Mouse (Mus musculus) hindbrain, embryonic 16.5 days (tissue): ENCODE results near the gene Atf7ip. TPM values are rescaled to one million over a fixed set of nuclear protein-coding genes. Genes with fewer than 3 reads are reported as not detected.

Source experiments
- ATAC-seq: fragments of 200-750 bp; cut with Nextera tagmentation; 2 replicates; pipeline ENCODE4 v1.8.0; 2017; ENCODE audit warnings: moderate TSS enrichment, moderate library complexity
- H3K27ac ChIP-seq: fragments of 300-500 bp; sonication (generic); 2 replicates; pipeline ENCODE4 v1.5.1; 2014; ENCODE audit warnings: low read depth, mild to moderate bottlenecking, control low read depth, low read length, moderate library complexity
- H3K27me3 ChIP-seq: fragments of 300-500 bp; sonication (generic); replicated peaks from 2 replicates; pipeline ENCODE4 v1.6.1; 2014; ENCODE audit warnings: low read length; ENCODE audit not compliant: control insufficient read depth, insufficient read depth
- H3K36me3 ChIP-seq: fragments of 300-500 bp; sonication (generic); 2 replicates; pipeline ENCODE4 v1.6.1; 2014; ENCODE audit warnings: mild to moderate bottlenecking, low read length, moderate library complexity, mixed read lengths; ENCODE audit not compliant: control insufficient read depth, insufficient read depth
- H3K4me1 ChIP-seq: fragments of 300-500 bp; sonication (generic); 2 replicates; pipeline ENCODE4 v1.6.1; 2014; ENCODE audit warnings: low read depth, low read length; ENCODE audit not compliant: control insufficient read depth, insufficient read depth
- H3K4me2 ChIP-seq: fragments of 300-500 bp; sonication (generic); 2 replicates; pipeline ENCODE4 v1.6.1; 2014; ENCODE audit warnings: mild to moderate bottlenecking, low read length, control low read depth, moderate library complexity
- H3K4me3 ChIP-seq: fragments of 300-500 bp; sonication (generic); 2 replicates; pipeline ENCODE4 v1.5.1; 2014; ENCODE audit warnings: mild to moderate bottlenecking, low read length, control low read depth, moderate library complexity
- H3K9ac ChIP-seq: fragments of 300-500 bp; sonication (generic); 2 replicates; pipeline ENCODE4 v1.6.1; 2014; ENCODE audit warnings: low read depth, mild to moderate bottlenecking, control low read depth, low read length, moderate library complexity
- H3K9me3 ChIP-seq: fragments of 300-500 bp; sonication (generic); 2 replicates; pipeline ENCODE4 v1.6.1; 2014; ENCODE audit warnings: mild to moderate bottlenecking, low read length, moderate library complexity; ENCODE audit not compliant: control insufficient read depth
- WGBS: fragments of 180-500 bp; shearing (Covaris S2); extraction: QIAGEN DNeasy Blood & Tissue Kit; methylation state at CpG from one replicate; pipeline ENCODE4 v1.1.7; 2014; 5-methylcytosine and 5-hydroxymethylcytosine counted together
- polyA plus RNA-seq: library from polyadenylated mRNA; unstranded; fragments of >200 nt; fragmentation: Nextera tagmentation; extraction: Ambion mirVana; gene quantifications from 2 replicates; pipeline ENCODE4 v1.2.1, GENCODE M21; 2015

Atf7ip gene
- polyA plus RNA-seq, 1 experiment from 2014 or later, result 30.4 TPM

DNA sequence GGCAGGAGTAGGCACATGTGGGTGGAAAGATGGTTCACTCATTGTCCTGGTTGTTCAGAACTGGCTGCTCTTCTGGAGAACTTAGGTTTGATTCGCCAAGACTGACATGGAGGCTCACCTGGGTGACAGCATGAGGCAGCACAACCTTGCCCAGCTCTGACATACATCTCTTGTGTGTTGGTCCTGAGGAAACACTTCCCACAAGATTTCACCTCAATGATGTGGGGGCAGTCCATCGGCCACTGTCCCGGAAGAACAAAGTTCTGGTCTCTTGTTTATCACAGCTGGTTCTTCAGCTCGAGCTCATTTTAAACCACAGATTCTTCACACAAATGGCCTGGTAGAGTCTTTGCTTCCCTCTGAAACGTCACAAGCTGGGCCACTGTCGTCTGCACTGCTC is 10.7 kb downstream of the Atf7ip start:
- ATAC-seq, result no peak
- 92% methylated on average over 6 of the region's 6 CpGs for WGBS
- H3K27ac ChIP-seq, result no peak overlapping the region

DNA sequence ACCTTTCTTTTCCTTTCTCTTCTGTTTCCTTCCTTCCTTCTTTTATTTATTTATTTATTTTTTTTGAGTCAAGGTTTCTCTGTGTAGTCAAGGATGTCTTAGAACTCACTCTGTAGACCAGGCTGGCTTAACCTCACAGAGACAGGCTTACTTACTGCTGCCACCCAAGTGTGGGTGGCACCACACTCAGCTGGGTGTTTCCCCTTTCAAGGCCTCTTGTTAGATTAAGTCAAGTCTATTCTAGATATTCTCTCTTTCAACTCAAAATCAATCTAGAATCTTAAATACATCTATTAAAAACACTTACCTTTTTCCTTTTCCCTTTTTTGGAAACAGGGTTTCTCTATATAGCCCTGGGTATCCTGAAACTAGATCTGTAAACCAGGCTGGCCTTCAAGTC is 11.3 kb downstream of the Atf7ip start:
- Histone ChIP-seq H3K4me2 (no peak overlapping the region), H3K27ac (no peak overlapping the region), H3K4me3 (no peak overlapping the region), H3K4me1 (peaks cover 3% of the 10 kb centered on the region), H3K27me3 (no peaks in the 10 kb centered on the region), H3K9me3 (peaks cover 8% of the 10 kb centered on the region; the same call in 1 of the 2 replicates), H3K36me3 (no peaks in the 10 kb centered on the region), H3K9ac (no peak overlapping the region)
- ATAC-seq, result no peak

More for the DNA sequence above, 10.7 kb downstream of the Atf7ip start:
- H3K4me1 ChIP-seq, result peaks cover 3% of the 10 kb centered on the region
- H3K4me2 ChIP-seq, result no peak overlapping the region
- no peaks in the 10 kb centered on the region for H3K36me3 ChIP-seq
- H3K27me3 ChIP-seq, result no peaks in the 10 kb centered on the region
- H3K9me3 ChIP-seq, result peaks cover 8% of the 10 kb centered on the region; the same call in 1 of the 2 replicates
- no peak overlapping the region for H3K4me3 ChIP-seq
- H3K9ac ChIP-seq, result no peak overlapping the region

DNA sequence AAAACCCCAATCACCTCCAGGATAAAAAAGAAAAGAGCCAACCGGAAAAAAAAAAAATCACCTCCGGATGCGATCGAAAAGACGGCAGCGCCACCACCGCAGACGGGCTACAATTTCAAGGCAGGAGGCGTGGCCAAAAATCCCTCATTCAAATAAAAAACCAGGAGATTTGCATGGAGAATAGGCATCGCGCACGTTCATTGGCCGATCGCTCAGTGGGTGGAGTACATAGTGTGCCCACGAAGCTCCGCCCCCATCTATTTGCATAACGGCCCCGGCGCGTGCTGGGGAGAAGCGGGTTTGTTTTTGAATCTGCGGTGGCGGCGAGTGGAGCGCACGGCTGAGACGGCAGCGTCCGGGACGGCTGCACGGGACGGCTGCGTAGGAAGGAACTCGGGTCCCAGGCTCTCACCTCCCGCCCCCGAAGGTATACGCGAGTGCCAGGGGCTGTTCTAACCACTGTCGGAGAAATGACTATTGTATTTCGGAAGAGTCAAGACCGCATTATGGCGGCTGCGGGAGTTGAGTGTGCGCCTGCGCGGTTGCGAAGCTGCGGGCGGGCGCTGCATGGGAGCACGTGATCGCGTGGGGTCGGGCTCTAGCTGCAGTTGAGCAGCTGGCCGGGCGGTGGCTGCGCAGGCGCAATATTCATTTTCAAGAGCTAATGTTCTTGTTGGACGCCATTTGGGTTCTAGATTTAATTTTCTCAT is 12.7 kb downstream of the Atf7ip start:
- peak overlapping the region; percentile 55 for H3K4me2 ChIP-seq
- H3K9me3 ChIP-seq, result peaks cover 8% of the 10 kb centered on the region; the same call in 1 of the 2 replicates
- H3K36me3 ChIP-seq, result no peaks in the 10 kb centered on the region
- H3K27me3 ChIP-seq, result no peaks in the 10 kb centered on the region
- under 1% methylated on average over 59 of the region's 59 CpGs for WGBS
- peaks cover 3% of the 10 kb centered on the region for H3K4me1 ChIP-seq
- peak overlapping the region; percentile 62 for H3K4me3 ChIP-seq
- peak overlapping the region; percentile 79 for H3K9ac ChIP-seq
- ATAC-seq, result peak; percentile 99
- peak overlapping the region; percentile 98 for H3K27ac ChIP-seq

DNA sequence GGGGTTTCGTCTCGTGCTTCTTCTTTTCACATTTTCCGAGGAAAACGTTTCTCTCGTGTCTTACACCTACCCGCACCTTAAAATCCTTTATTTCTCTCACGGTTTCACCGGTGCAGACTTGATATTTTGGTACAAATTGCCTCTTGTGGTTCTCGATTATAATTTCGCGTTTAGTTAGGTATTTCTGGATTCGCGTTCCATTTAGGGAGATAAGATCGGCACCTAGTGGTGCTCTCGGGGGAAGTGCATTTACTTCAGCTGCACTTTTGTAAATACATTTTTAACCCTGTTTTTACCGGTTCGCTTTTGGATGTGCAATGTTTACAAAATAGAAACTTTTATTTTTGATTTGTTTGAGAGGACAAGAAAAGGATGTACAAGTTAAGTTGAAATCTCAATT is 13.3 kb downstream of the Atf7ip start:
- Histone ChIP-seq H3K27ac (peak overlapping the region; percentile 98), H3K27me3 (no peaks in the 10 kb centered on the region), H3K9ac (peak overlapping the region; percentile 15; the same call in 1 of the 2 replicates), H3K36me3 (no peaks in the 10 kb centered on the region), H3K4me1 (peaks cover 3% of the 10 kb centered on the region), H3K9me3 (peaks cover 2% of the 10 kb centered on the region; the same call in 1 of the 2 replicates), H3K4me3 (peak overlapping the region; percentile 62), H3K4me2 (peak overlapping the region; percentile 55)
- ATAC-seq, result no peak
- 2% methylated on average over 17 of the region's 17 CpGs for WGBS

DNA sequence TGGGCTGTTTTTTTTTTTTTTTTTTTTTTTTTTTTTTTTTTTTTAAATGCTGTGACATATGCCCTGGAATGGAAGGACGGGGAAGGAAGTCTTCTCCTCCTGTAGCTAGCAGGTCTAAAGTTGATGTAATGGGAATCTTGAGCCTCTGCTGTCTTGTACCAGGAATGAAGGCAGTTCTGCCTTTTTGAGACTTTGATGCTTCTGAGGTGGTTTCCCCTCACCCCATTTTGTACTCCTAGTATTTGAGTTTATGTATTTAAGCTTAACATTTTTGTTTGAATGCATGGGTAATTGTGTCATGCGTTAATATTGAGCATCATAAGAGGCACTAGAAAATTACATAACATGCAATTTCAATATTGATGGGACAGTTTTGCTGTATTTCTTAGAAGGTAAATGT is 14.4 kb downstream of the Atf7ip start:
- no peak overlapping the region for H3K27ac ChIP-seq
- H3K4me2 ChIP-seq, result peak overlapping the region; percentile 39
- no peak for ATAC-seq
- no peak overlapping the region for H3K9ac ChIP-seq
- peak overlapping the region; percentile 15; the same call in 1 of the 2 replicates for H3K4me3 ChIP-seq
- H3K4me1 ChIP-seq, result peaks cover 3% of the 10 kb centered on the region
- 68% methylated on average over 2 of the region's 2 CpGs for WGBS
- no peaks in the 10 kb centered on the region for H3K9me3 ChIP-seq
- H3K36me3 ChIP-seq, result no peaks in the 10 kb centered on the region
- H3K27me3 ChIP-seq, result no peaks in the 10 kb centered on the region

DNA sequence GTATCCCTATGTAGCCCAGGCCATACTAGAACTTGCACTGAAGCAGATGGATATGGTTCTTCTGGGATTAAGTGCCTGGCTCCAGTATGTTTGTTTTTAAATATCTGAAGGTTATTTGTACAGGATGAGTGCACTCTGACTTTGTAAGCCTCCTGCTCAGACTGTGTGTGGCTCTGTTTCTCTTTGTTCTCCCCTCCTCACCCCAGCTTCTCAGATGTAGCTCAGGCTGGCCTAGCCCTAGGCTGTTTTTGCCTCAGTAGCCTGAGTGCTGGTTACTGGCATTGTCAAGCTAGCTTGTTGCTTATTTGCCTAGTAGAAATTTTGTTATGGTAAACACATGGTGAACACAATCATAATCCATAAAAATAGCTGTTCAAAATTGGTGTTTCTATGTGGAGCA is 15.7 kb downstream of the Atf7ip start:
- Histone ChIP-seq H3K4me3 (no peak overlapping the region), H3K4me2 (0 out of 2 replicates have a peak overlapping the region, but pooled peaks have one; percentile 3), H3K27me3 (no peaks in the 10 kb centered on the region), H3K36me3 (0 out of 2 replicates have a peak, but pooled peaks cover 2% of the 10 kb centered on the region), H3K9ac (no peak overlapping the region), H3K27ac (no peak overlapping the region), H3K9me3 (no peaks in the 10 kb centered on the region), H3K4me1 (peaks cover 3% of the 10 kb centered on the region)
- no peak for ATAC-seq

DNA sequence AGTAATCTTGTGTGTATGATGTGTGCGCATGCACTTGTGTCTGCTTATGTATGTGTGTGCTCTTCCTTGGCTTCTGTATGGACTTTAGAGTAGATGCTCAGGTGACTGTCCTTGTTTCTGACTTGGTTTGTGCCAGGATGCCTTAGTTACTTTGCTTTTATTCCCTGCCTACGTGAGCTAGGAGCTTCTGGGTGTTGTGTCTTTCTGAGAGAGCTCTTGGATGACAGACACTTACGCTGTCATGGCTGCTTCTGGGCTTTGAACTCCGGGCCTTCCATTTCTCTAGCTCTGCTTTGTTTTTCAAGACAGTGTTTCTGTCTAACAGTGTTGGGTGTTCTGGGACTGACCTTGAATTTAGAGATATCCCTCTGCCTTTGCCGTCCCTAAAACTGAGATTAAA is 16.7 kb downstream of the Atf7ip start:
- H3K36me3 ChIP-seq, result 0 out of 2 replicates have a peak, but pooled peaks cover 2% of the 10 kb centered on the region
- H3K4me2 ChIP-seq, result no peak overlapping the region
- ATAC-seq, result no peak
- no peaks in the 10 kb centered on the region for H3K27me3 ChIP-seq
- peaks cover 3% of the 10 kb centered on the region for H3K4me1 ChIP-seq
- no peak overlapping the region for H3K4me3 ChIP-seq
- H3K9ac ChIP-seq, result no peak overlapping the region
- no peaks in the 10 kb centered on the region for H3K9me3 ChIP-seq
- no peak overlapping the region for H3K27ac ChIP-seq
- 92% methylated on average over 5 of the region's 5 CpGs for WGBS

DNA sequence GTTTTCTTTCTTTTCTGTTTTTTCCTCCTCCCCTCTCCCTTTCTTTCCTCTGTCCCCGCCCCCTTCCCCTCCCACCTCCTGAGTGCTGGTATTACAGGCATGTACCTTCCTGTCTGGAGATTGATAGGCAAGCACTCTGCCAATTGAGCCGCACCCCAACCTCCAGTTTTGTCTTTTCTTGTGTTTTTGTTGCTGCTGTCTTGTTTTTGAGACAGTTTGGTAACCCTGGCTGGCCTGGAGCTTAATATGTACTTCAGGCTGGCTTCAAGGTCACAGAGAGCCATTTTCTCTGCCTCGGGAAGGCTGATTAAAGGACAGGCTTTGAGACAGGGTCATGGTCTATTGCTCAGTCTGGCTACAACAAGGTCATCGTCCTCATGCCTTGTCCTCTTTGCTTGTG is 18.8 kb downstream of the Atf7ip start:
- H3K4me1 ChIP-seq, result peaks cover 3% of the 10 kb centered on the region
- no peak for ATAC-seq
- no peak overlapping the region for H3K27ac ChIP-seq
- no peak overlapping the region for H3K4me3 ChIP-seq
- H3K9ac ChIP-seq, result no peak overlapping the region
- no peaks in the 10 kb centered on the region for H3K27me3 ChIP-seq
- no peaks in the 10 kb centered on the region for H3K9me3 ChIP-seq
- 90% methylated on average over 4 of the region's 4 CpGs for WGBS
- 0 out of 2 replicates have a peak, but pooled peaks cover 2% of the 10 kb centered on the region for H3K36me3 ChIP-seq
- no peak overlapping the region for H3K4me2 ChIP-seq

DNA sequence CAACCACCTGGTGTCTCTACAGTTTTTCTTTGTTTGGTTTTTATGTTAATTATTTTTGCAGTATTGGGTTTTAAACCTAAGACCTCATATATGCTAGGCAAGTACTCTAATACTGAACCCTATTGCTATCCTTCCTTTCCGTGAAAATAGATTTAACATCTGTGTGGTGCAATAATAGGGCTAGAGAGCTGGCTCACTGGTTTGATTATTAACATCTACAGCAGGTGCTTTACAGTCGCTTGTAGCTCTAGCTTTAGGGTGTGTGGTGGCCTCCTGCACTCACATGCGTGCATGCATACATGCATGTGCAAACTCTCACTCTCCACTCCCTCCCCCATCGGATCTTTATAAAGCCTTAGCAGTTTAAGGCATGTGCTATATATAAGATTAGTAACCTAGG is 19.6 kb downstream of the Atf7ip start:
- ATAC-seq, result no peak
- 94% methylated on average over 4 of the region's 4 CpGs for WGBS
- no peaks in the 10 kb centered on the region for H3K9me3 ChIP-seq

More for the DNA sequence above, 19.6 kb downstream of the Atf7ip start:
- Histone ChIP-seq H3K27me3 (no peaks in the 10 kb centered on the region), H3K4me2 (no peak overlapping the region), H3K9ac (no peak overlapping the region), H3K36me3 (0 out of 2 replicates have a peak, but pooled peaks cover 2% of the 10 kb centered on the region), H3K4me1 (peaks cover 3% of the 10 kb centered on the region), H3K27ac (no peak overlapping the region), H3K4me3 (no peak overlapping the region)
